Mouse (Mus musculus) frontal cortex, postnatal 14 days (tissue): ENCODE results near the gene Atg16l1.
A peak's percentile ranks its signal among the peaks of the same experiment; 100 is the strongest.
"Not testable (repeated sequence)": the region's sequence is repeated elsewhere in the genome, so short reads cannot be mapped to it uniquely, and the experiment has no call there.

ENCODE experiments used
- DNase-seq, 2 experiments: peaks; one replicate each; pipeline ENCODE4 v3.0.0; 2022; ENCODE audit warnings: low spot score in 2 of 2

Atg16l1 gene

GRCm38 (mm10) chr1:87773336-87773735, 17.7 kb downstream of the Atg16l1 start:
- no peak for DNase-seq

DNA sequence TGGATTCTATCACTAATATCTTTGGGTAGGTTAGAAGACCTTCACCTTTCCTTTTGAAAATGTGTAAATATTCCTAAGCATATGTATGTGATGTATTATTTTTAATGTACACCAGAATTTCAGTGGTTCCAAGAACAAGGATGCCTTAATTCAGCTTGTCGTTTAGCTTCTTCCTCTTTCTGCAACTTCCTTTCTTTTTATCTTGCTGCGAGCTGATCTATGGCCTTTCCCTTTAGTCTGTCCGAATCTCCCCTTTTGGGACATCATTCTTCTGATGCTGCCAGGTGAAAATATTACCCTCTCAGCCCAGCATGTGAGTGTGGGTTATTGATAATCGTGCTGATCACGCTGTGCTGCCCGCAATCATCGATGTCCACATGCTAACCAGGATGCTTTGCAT, 19.2 kb downstream of the Atg16l1 start:
- no peak for DNase-seq

DNA sequence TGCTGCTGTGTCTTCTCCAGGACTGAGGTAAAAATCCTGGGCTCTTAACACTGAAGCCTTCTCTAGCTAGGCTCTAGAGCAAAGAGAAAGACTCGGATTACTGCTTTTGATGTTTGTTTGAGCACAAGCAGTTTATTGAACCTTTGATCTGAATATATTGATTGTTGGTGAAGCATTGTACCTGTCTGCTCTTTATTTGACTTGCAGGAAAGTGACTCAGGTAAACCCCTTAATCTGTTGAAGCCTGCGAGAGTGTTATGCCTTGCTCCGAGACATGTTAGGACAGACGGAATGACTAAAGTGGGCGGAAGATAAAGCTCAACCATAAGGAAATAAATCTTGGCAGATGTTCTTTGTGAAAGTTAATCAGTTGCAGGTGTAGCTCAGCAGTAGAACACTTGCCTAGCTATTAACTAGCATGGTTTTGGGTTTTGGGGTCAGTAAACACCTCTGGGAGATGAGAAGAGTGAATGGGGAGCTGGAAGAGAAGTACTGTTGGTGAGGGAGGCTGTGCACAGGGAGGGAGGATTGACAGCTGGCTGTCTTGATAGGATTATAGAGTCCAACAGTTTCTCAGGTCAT, 23.6 kb downstream of the Atg16l1 start:
- DNase-seq = no peak

- no peak for DNase-seq
These were observed 30.0 kb downstream of the Atg16l1 start for GRCm38 (mm10) chr1:87785703-87786102.

DNA sequence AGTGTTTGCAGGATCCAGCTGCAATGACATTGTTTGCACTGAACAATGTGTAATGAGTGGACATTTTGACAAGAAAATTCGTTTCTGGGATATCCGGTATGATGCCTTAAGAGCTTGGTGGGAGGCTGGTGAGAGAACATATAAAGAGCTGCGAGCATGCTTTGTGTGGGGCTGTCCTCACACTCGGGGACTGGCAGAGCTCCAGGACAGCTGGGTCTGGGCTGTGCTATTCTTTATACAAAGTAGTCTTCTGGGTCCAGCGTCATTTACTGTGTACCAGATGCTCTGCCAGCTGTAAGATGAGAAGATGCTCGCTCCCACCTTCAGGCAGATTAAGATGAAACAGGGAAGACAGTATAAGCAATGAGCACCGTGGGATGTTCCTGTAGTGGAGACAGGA, 30.6 kb downstream of the Atg16l1 start:
- DNase-seq = peak; percentile 50 to 69

DNA sequence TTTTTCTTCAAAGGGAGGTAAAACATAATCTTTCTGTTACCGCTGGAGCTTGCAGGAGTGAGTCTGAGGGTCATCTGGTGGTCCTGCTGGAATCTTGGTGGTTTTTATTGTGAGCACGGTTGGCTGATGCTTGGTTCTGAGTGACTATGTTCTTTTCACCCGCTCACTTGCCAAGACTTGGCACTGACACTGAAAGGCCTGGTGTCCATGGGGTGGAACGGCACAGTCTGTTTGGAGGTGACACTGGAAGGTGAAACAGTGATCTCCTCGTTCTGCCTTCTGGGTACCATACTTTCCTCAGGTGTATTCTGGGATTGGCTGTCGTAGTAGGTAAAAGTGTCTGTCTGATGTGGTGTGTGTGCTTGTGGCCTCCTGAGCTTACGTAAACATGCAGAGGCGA, 34.0 kb downstream of the Atg16l1 start:
- DNase-seq = no peak

DNA sequence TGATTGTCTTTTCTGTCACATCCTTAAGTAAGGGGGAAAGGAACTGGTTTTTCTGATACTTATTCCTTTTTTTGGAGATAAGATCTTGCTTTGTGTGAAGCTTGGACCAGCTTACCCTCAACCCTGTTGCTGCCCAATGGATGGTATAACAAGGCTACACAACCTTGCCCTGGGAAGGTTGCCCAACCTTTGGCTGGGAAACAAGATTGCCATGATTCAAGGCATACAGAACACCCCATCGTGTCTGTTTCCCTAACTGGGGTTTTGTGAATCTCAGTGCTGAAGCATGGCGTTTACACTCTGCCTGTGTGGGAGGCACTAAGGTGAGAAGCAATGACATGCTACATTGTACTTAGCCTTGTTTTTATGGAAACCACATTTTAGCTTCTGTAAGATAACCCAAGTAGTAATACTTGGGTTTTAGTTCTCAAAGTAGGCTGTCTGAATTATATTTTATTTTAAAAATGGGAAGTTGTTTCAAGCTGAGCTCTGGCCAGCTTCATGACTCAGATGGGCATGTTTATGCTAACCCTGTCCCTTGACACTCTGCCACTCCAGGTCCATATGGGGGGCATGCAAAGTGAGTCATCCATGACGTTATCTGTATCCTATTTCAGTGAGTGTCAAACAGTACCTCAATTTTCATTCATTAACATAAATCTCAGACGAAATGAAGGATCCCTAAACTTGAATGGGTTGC, 36.9 kb downstream of the Atg16l1 start:
- DNase-seq = no peak

GRCm38 (mm10) chr1:87793138-87793449, 37.4 kb downstream of the Atg16l1 start:
- DNase-seq = no peak

DNA sequence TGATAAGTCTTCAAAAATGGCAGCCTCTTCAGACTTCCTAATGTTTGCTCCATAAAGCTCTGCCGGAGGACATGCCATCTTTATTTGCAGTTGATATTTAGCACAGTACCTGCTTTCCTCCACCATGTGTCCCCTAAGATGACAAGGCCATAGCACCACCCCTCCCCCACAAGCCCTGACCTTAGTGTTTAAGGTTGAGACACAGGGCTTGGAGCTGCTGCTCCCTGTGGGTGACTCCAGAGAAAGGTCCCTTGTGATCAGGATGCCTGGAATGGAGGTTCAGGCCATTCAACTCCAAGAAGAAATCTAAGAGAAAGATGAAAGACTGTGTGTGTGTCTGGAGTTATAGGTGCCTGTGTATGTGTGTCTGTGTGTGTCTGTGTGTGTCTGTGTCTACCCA, 42.0 kb downstream of the Atg16l1 start:
- DNase-seq = no peak

DNA sequence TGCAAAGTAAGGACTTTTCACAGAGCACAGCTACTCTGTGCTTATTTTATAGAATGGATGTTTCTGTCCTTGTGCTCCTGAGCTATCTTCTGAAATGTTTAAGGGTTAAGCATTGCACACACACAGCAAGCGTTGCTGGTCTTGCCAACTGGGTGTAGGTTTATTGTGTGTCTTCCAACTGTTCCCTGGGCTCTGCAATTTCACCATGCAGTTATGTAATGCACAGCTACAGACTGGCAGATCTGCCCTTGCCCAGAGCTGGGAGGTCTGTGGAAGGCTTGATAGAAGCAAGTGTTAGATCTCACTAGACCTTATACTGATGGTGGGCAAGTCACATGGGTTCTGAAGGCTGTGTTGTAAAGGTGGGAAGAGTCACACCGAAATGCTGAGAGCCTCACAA, 42.6 kb downstream of the Atg16l1 start:
- DNase-seq = no peak

GRCm38 (mm10) chr1:87803576-87803975, 47.9 kb downstream of the Atg16l1 start, which contains the start of gene Sag:
Sag (plus strand) TSS chr1:87803680.
- no peak for DNase-seq

DNA sequence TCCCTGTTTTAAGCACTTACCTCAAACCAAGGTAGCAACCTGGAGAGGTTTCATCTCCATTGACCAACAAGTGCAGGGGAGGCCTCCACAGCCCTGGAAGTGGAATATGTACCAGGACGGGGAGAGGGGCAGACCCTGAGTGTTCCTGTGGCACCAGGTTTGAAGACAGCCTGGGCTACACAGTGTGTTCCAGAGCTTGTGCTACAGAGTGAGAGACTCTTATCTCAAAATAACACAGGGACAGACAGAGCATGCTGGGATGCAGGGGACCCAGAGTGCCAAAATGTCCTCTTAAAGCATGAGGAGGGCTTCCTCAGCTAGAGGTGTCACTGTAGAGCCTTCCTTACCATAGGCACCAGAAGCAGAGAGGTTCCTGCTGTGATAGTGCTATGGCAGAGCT, 52.1 kb downstream of the Atg16l1 start:
- no peak for DNase-seq

- DNase-seq = no peak
These were observed 55.7 kb downstream of the Atg16l1 start for GRCm38 (mm10) chr1:87811391-87811790.

GRCm38 (mm10) chr1:87812061-87812460, 56.4 kb downstream of the Atg16l1 start:
- DNase-seq = no peak

- DNase-seq = peak; percentile 40 to 46
These were observed 57.5 kb downstream of the Atg16l1 start for GRCm38 (mm10) chr1:87813155-87813554.

- DNase-seq = no peak
These were observed 58.0 kb downstream of the Atg16l1 start for GRCm38 (mm10) chr1:87813681-87814080.

GRCm38 (mm10) chr1:87824420-87824995, 68.8 kb downstream of the Atg16l1 start:
- no peak for DNase-seq

GRCm38 (mm10) chr1:87825281-87825680, 69.6 kb downstream of the Atg16l1 start:
- no peak for DNase-seq

GRCm38 (mm10) chr1:87825991-87826390, 70.3 kb downstream of the Atg16l1 start:
- DNase-seq = no peak

DNA sequence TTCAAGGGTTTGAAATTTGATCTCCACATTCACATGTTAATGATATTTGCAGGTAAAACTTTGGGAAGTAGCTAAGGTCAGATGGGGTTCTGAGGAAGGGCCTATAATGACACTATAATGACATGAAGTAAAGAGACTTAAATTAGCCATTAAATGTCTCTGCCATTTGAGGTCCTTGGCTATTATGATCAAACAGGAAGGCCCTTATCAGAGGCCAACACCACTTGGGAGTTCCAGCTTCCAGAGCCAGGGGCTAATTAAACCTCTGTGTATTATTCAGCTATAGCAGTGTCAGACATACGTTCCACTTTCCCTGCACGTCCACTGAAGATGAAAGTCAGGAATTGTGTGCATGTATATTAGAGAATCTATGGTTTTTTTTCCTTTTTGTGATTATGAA, 70.8 kb downstream of the Atg16l1 start:
- no peak for DNase-seq

DNA sequence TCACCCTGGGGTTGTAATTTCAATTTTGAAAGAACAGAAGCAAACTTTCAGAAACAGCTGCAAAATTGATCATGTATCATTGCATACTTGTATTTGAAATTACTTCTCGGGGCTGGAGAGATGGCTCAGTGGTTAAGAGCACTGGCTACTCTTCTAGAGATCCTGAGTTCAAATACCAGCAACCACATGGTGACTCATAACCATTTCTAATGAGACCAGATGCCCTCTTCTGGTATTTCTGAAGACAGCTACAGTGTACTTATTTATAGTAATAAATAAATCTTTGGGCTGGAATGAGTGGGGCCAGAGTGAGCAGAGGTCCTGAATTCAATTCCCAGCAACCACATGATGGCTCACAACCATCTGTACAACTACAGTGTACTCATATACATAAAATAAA, 71.8 kb downstream of the Atg16l1 start:
- DNase-seq = not testable (repeated sequence)

DNA sequence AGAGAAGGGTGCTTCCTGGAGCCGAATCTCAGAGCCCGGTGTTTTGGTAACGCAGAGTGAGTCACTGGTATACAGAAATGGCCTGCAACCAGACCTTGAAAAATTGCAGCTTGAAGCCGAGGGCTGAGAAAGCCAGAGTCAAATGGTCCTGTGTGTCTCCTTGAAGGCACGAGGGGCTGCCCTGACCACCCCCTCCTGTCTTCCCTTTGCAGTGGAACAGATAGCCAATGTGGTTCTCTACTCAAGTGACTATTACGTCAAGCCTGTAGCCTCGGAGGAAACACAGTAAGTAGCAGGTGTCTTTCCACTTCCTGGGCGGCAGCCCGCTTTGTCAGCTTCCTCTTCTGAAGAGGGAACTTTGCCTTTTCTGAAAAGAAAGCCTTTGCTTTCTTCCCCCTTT, 72.5 kb downstream of the Atg16l1 start:
- DNase-seq = peak in 1 of 2 experiments; percentile 34

DNA sequence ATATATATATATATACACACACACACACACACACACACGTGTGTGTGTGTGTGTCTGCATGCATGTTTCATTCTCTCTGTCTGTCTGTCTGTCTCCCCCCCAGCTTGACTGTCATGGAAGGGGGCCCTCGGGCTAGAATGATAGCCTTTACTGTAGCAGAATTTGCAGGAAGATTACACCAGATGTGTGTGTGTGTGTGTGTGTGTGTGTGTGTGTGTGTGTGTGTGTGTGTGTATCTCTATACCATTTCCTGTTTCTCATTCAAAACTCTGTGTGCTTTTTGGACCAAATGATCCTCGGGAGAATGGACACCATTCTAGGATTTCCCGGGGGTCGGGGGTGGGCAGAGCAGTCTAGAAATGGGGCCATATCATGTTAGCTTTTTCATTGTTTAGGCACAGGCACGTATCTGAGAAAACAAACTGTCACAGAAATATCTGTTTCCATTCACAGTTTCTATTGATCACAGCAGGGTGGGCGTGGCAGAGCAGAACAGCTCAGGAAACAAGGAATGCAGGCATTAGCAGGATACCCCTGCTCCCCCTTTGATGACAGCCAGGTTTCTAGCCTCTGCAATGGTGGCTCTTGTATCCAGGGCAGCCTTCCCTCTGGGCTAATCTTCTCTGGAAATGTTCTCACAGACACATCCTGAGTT, 73.4 kb downstream of the Atg16l1 start:
- DNase-seq = no peak
